Comparison of ENCODE assay signal across 7 mouse cellular contexts in genomic region chr19:60310591-60310990, GRCm38 (mm10).
DNase-seq lines count a peak whose midpoint lies in the region.

No protein-coding gene starts in this region.

- DNase-seq in ES-CJ7 (ENCODE audit: low read depth, low spot score) = peak; percentile 71
- DNase-seq in adrenal gland, adult 8-10 months = peak; percentile 30
- peak; percentile 90 for DNase-seq in embryo, embryonic 10.5 days (ENCODE audit: low spot score)
- peak; percentile 10 for DNase-seq in gastrocnemius, postnatal 25 days
- DNase-seq in layer of hippocampus, adult 9-10 months (ENCODE audit: low spot score) = peak; percentile 33
- peak; percentile 44 to 74 for DNase-seq in lung, postnatal 4 days
- peak; percentile 82 for DNase-seq in right cerebral cortex, postnatal 4 days

Comparison
In these comparisons a context has a peak if more than half of its experiments do, and no peak if none do; other contexts are left out.
1. Peak in every context shown above with its lines: DNase-seq.
2. DNase-seq: peak in every context shown above with its lines; median percentile 90 in embryo, embryonic 10.5 days; 82 in right cerebral cortex, postnatal 4 days; 71 in ES-CJ7; 59 in lung, postnatal 4 days; 33 in layer of hippocampus, adult 9-10 months; 30 in adrenal gland, adult 8-10 months; 10 in gastrocnemius, postnatal 25 days.